Mouse (Mus musculus) liver, embryonic 16.5 days (tissue): Measurements from ENCODE around the gene Zdhhc22. TPM values are rescaled to one million over a fixed set of nuclear protein-coding genes. Genes with fewer than 3 reads are reported as not detected.

Experiments
- microRNA-seq: library from miRNA; unstranded; fragments of <30 nt; microRNA quantifications from one replicate; pipeline ENCODE4, GENCODE M21; 2016
- polyA plus RNA-seq: library from polyadenylated mRNA; unstranded; fragments of >200 nt; fragmentation: Nextera tagmentation; extraction: Ambion mirVana; gene quantifications from 2 replicates; pipeline ENCODE4 v1.2.1, GENCODE M21; 2015

Zdhhc22 gene
- polyA plus RNA-seq, 1 experiment from 2014 or later = not detected

Small RNA genes within 50 kb of the gene (microRNA-seq; reads per million reads assigned to microRNA genes)
- gene Gm25847 = not detected

Other genes starting within 250 kb of the Zdhhc22 start
- gene Irf2bpl, start 105.6 kb downstream of the Zdhhc22 start, polyA plus RNA-seq = 1.8 and 2.3 TPM in 2 replicates
- 7.8 and 7.9 TPM in 2 replicates for gene Cipc, start 43.4 kb downstream of the Zdhhc22 start, polyA plus RNA-seq
- gene Tmem63c, start 30.9 kb upstream of the Zdhhc22 start, polyA plus RNA-seq = not detected in 2 replicates
- 0.07 TPM in 1 of 2 replicates, not detected in the other for gene Ngb, start 112.1 kb upstream of the Zdhhc22 start, polyA plus RNA-seq
- gene Gstz1, start 156.7 kb upstream of the Zdhhc22 start, polyA plus RNA-seq = 105 and 124 TPM in 2 replicates
- gene Pomt2, start 157.5 kb upstream of the Zdhhc22 start, polyA plus RNA-seq = 3.8 and 4.0 TPM in 2 replicates
- gene Samd15, start 209.3 kb upstream of the Zdhhc22 start, polyA plus RNA-seq = 6.1 and 7.7 TPM in 2 replicates
- 0.40 and 0.41 TPM in 2 replicates for gene Tmed8, start 210.0 kb upstream of the Zdhhc22 start, polyA plus RNA-seq
- gene Noxred1, start 248.3 kb upstream of the Zdhhc22 start, polyA plus RNA-seq = 0.25 and 0.29 TPM in 2 replicates